Mouse (Mus musculus): ENCODE results near the gene Tmeff1. TPM values are rescaled to one million over a fixed set of nuclear protein-coding genes. Genes with fewer than 3 reads are reported as not detected.

Tmeff1 gene
- polyA plus RNA-seq, 1 experiment from 2014 or later = 35.8 TPM

GRCm38 (mm10) chr4:48691793-48692437 lies 106.9 kb downstream of the Tmeff1 start:
- no peak overlapping the region for H3K4me3 ChIP-seq (ENCODE audit: low read depth, low read length)
- H3K36me3 ChIP-seq (ENCODE audit: control insufficient read depth, insufficient read depth, low read length) = no peaks in the 10 kb centered on the region
- no peaks in the 10 kb centered on the region for H3K27me3 ChIP-seq (ENCODE audit: control insufficient read depth, insufficient read depth, low read length)
- H3K9me3 ChIP-seq (ENCODE audit: control insufficient read depth, low read depth, low read length) = no peaks in the 10 kb centered on the region
- H3K27ac ChIP-seq (ENCODE audit: low read length) = no peak overlapping the region
- H3K4me1 ChIP-seq (ENCODE audit: control insufficient read depth, insufficient read depth, low read length) = no peaks in the 10 kb centered on the region
- no peak overlapping the region for H3K4me2 ChIP-seq (replicated peaks; ENCODE audit: low read depth, low read length)
- WGBS = 34% methylated on average over 7 of the region's 7 CpGs
- no peak overlapping the region for H3K9ac ChIP-seq (replicated peaks; ENCODE audit: low read depth, low read length)
- ATAC-seq (ENCODE audit: insufficient number of reproducible peaks, insufficient read depth, low FRiP score, low read depth) = peak; percentile 60; the same call in 1 of the 2 replicates

DNA sequence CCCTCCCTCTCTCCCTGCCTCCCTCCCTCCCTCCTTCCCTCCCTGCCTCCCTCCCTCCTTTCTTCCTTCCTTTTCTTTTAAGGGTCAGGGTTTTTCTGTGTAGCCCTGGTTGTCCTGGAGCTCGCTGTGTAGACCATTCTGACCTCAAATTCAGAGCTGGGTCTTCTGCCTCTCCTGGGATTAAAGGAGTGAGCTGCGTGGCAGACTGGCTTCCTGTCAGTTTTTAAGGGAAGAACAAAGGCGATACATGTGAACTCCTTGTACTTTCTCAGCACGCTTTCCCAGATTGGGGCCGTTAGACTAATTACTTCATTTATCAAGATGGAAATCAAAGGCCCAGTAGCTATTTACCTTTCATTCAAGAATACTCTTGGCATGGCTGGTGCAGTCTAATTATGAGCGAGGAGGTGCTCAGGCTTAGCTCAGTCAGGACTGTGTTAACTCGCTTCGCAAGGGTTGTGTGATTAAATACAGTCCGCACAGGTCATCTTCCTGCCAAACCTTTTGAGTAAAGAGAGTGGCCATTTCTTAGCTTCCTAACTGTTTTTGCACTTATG lies 107.8 kb downstream of the Tmeff1 start:
- ATAC-seq (ENCODE audit: insufficient number of reproducible peaks, insufficient read depth, low FRiP score, low read depth) = no peak
- Histone ChIP-seq H3K36me3 (ENCODE audit: control insufficient read depth, insufficient read depth, low read length) (no peaks in the 10 kb centered on the region), H3K4me3 (ENCODE audit: low read depth, low read length) (no peak overlapping the region), H3K27ac (ENCODE audit: low read length) (no peak overlapping the region), H3K27me3 (ENCODE audit: control insufficient read depth, insufficient read depth, low read length) (no peaks in the 10 kb centered on the region), H3K4me1 (ENCODE audit: control insufficient read depth, insufficient read depth, low read length) (no peaks in the 10 kb centered on the region), H3K9me3 (ENCODE audit: control insufficient read depth, low read depth, low read length) (no peaks in the 10 kb centered on the region), H3K9ac (replicated peaks; ENCODE audit: low read depth, low read length) (no peak overlapping the region), H3K4me2 (replicated peaks; ENCODE audit: low read depth, low read length) (no peak overlapping the region)
- WGBS = 53% methylated on average over 9 of the region's 9 CpGs

GRCm38 (mm10) chr4:48696706-48697105 lies 111.7 kb downstream of the Tmeff1 start:
- Histone ChIP-seq H3K4me3 (ENCODE audit: low read depth, low read length) (no peak overlapping the region), H3K9ac (replicated peaks; ENCODE audit: low read depth, low read length) (no peak overlapping the region), H3K4me2 (replicated peaks; ENCODE audit: low read depth, low read length) (no peak overlapping the region), H3K27ac (ENCODE audit: low read length) (no peak overlapping the region), H3K9me3 (ENCODE audit: control insufficient read depth, low read depth, low read length) (no peaks in the 10 kb centered on the region), H3K36me3 (ENCODE audit: control insufficient read depth, insufficient read depth, low read length) (no peaks in the 10 kb centered on the region), H3K4me1 (ENCODE audit: control insufficient read depth, insufficient read depth, low read length) (no peaks in the 10 kb centered on the region), H3K27me3 (ENCODE audit: control insufficient read depth, insufficient read depth, low read length) (no peaks in the 10 kb centered on the region)
- no peak for ATAC-seq (ENCODE audit: insufficient number of reproducible peaks, insufficient read depth, low FRiP score, low read depth)
- 91% methylated on average over 3 of the region's 3 CpGs for WGBS

DNA sequence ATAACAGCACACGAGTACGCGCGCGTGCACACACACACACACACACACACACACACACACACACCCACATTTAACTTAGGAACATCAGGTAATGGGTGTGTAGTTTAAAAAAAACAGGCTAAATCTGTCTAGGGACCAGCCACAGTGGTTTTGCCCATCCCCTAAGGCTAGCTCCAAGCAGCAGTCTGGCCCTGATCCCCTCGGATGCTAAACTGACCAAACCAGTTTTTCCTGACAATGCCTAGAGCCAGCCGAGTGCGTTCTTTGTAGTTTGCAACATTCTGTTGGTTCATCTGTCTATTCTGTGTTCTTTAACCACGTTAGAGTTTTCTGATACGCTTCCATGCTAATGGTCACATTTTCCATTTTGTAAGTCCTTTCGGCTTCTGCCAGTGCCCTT lies 112.3 kb downstream of the Tmeff1 start:
- no peak overlapping the region for H3K9ac ChIP-seq (replicated peaks; ENCODE audit: low read depth, low read length)
- peak; percentile 77 for ATAC-seq (ENCODE audit: insufficient number of reproducible peaks, insufficient read depth, low FRiP score, low read depth)
- no peak overlapping the region for H3K27ac ChIP-seq (ENCODE audit: low read length)
- H3K9me3 ChIP-seq (ENCODE audit: control insufficient read depth, low read depth, low read length) = no peaks in the 10 kb centered on the region
- WGBS = 48% methylated on average over 11 of the region's 11 CpGs
- H3K4me2 ChIP-seq (replicated peaks; ENCODE audit: low read depth, low read length) = no peak overlapping the region
- H3K4me3 ChIP-seq (ENCODE audit: low read depth, low read length) = no peak overlapping the region
- H3K36me3 ChIP-seq (ENCODE audit: control insufficient read depth, insufficient read depth, low read length) = no peaks in the 10 kb centered on the region
- no peaks in the 10 kb centered on the region for H3K4me1 ChIP-seq (ENCODE audit: control insufficient read depth, insufficient read depth, low read length)
- no peaks in the 10 kb centered on the region for H3K27me3 ChIP-seq (ENCODE audit: control insufficient read depth, insufficient read depth, low read length)

Other genes starting within 250 kb of the Tmeff1 start
- 75.5 and 80.5 TPM in 2 replicates for gene Tex10, start 111.7 kb upstream of the Tmeff1 start, polyA plus RNA-seq (2014; fragmentation: Nextera tagmentation; extraction: Ambion mirVana)
- 24.6 and 24.8 TPM in 2 replicates for gene Msantd3, start 45.2 kb upstream of the Tmeff1 start, polyA plus RNA-seq (2014; fragmentation: Nextera tagmentation; extraction: Ambion mirVana)
- 0.78 and 1.4 TPM in 2 replicates for gene Cavin4, start 78.3 kb downstream of the Tmeff1 start, polyA plus RNA-seq (2014; fragmentation: Nextera tagmentation; extraction: Ambion mirVana)